Mouse (Mus musculus) right cerebral cortex, adult 18-20 months (tissue): ENCODE data around the gene Gal3st2c.
"Not testable (repeated sequence)": the region's sequence is repeated elsewhere in the genome, so short reads cannot be mapped to it uniquely, and the experiment has no call there.

ENCODE experiments used
- DNase-seq: peaks from one replicate; pipeline ENCODE4 v3.0.0; 2022; ENCODE audit warnings: mixed read lengths

Gal3st2c gene

GRCm38 (mm10) chr1:94051104-94051503, 60.8 kb downstream of the Gal3st2c start:
- no peak for DNase-seq

- no peak for DNase-seq
Measured at GRCm38 (mm10) chr1:94052373-94052772, 62.1 kb downstream of the Gal3st2c start, which contains the start of gene Pdcd1. Gene Pdcd1, minus strand, starts transcription at chr1:94052553.

GRCm38 (mm10) chr1:94053530-94054216, 63.4 kb downstream of the Gal3st2c start:
- DNase-seq, result peak; percentile 88

GRCm38 (mm10) chr1:94054481-94054880, 64.2 kb downstream of the Gal3st2c start:
- no peak for DNase-seq

GRCm38 (mm10) chr1:94055966-94056365, 65.7 kb downstream of the Gal3st2c start:
- DNase-seq, result no peak

- no peak for DNase-seq
Measured at GRCm38 (mm10) chr1:94057401-94057800, 67.1 kb downstream of the Gal3st2c start.

- DNase-seq, result not testable (repeated sequence)
Measured at GRCm38 (mm10) chr1:94058281-94058680, 68.0 kb downstream of the Gal3st2c start.
